Mouse (Mus musculus): Measurements from ENCODE around the gene Cpsf4. TPM values are rescaled to one million over a fixed set of nuclear protein-coding genes. Genes with fewer than 3 reads are reported as not detected.

The Cpsf4 gene
- polyA plus RNA-seq, 1 experiment from 2014 or later = 32.0 TPM

DNA sequence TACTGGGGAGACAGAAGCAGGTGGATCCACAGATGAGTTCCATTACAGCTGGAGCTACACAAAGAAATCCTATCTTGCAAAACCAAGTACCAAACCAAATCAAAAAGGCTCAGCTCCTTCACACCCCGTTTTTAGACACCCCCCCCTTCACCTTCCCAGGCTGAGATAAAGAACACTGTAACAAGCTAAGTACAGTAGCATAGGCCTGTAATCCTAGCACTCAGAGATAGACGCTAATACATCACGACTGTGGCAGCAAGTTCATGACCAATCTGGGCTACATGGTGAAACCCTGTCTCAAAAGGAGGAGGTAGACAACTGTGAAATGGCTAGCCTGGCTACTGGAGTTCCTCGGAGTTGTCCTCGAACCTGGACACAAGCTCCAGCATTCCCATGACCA, 23.4 kb downstream of the Cpsf4 start:
- Histone ChIP-seq H3K9me3 (ENCODE audit: control insufficient read depth, low read length) (no peaks in the 10 kb centered on the region), H3K4me2 (ENCODE audit: low read length) (peak overlapping the region; percentile 92), H3K27me3 (replicated peaks; ENCODE audit: control insufficient read depth, insufficient read depth, low read length) (no peaks in the 10 kb centered on the region), H3K4me3 (ENCODE audit: low read depth, low read length) (peak overlapping the region; percentile 76), H3K36me3 (ENCODE audit: control insufficient read depth, insufficient read depth, low read length) (peaks cover 40% of the 10 kb centered on the region), H3K9ac (ENCODE audit: low read length) (peak overlapping the region; percentile 96), H3K4me1 (replicated peaks; ENCODE audit: control insufficient read depth, insufficient read depth, low read length) (peaks cover 18% of the 10 kb centered on the region), H3K27ac (ENCODE audit: low read depth) (peak overlapping the region; percentile 88; the same call in 1 of the 2 replicates)
- 48% methylated on average over 5 of the region's 5 CpGs for WGBS
- no peak for ATAC-seq (replicated peaks; ENCODE audit: low FRiP score, low TSS enrichment, low read depth)
- no peak for DNase-seq (ENCODE audit: low spot score)

DNA sequence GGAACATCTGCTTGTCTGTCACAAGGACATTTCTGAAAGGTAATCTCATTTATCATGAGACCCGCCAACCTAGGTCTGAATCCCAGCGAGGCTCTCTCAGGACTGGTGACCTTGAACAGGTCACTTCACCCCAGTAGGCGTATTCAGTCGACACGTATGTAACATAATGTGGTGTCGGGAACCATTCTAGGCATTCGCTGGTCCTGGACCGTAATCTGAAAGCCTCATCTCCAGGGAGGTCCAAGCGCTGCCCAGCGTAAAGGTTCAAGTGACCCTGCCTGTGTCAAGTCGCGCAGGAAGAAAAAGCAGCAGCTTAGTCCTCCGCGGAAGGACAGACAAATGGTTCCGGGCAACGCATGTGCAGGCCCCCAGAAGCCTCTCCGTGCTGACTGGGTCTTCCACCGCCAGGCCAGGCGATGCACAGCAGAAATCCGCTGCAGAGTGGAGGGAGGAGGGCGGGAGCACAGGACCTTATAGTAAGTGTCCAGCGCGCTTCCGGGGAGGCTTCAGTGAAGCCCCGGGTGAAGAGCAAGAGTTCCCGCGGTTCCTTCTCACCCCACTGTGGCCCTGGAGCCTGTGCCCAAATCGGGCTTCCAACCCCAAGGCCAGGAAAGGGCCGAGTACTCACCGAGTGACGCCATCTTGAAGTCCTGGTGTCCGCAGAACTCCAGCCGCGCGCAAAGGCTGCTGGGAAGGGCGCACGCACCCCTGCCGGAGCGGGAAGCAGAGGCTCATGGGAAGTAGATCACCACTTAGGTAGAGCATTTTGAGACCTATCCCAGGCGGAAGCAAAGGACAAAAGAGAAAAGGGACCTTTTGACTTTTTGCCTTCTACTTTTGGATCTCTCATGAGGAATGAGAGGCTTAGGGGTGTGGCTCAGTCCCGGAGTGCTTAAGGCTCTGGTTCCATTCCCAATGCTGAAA, 24.1 kb downstream of the Cpsf4 start:
- Histone ChIP-seq H3K4me3 (ENCODE audit: low read depth, low read length) (peak overlapping the region; percentile 76), H3K9me3 (ENCODE audit: control insufficient read depth, low read length) (no peaks in the 10 kb centered on the region), H3K4me1 (replicated peaks; ENCODE audit: control insufficient read depth, insufficient read depth, low read length) (peaks cover 18% of the 10 kb centered on the region), H3K27me3 (replicated peaks; ENCODE audit: control insufficient read depth, insufficient read depth, low read length) (no peaks in the 10 kb centered on the region), H3K36me3 (ENCODE audit: control insufficient read depth, insufficient read depth, low read length) (peaks cover 40% of the 10 kb centered on the region), H3K27ac (ENCODE audit: low read depth) (peak overlapping the region; percentile 88), H3K4me2 (ENCODE audit: low read length) (peak overlapping the region; percentile 92), H3K9ac (ENCODE audit: low read length) (peak overlapping the region; percentile 96)
- WGBS = under 1% methylated on average over 41 of the region's 41 CpGs
- DNase-seq (ENCODE audit: low spot score) = peak; percentile 93
- peak; percentile 85 for ATAC-seq (replicated peaks; ENCODE audit: low FRiP score, low TSS enrichment, low read depth)

- Histone ChIP-seq H3K4me2 (ENCODE audit: low read length) (peak within 1 kb of the TSS; percentile 92), H3K9me3 (ENCODE audit: control insufficient read depth, low read length) (no peaks in the 10 kb centered on the region), H3K9ac (ENCODE audit: low read length) (peak within 1 kb of the TSS; percentile 96), H3K36me3 (ENCODE audit: control insufficient read depth, insufficient read depth, low read length) (peaks cover 39% of the 10 kb centered on the region), H3K27ac (ENCODE audit: low read depth) (peak within 1 kb of the TSS; percentile 88), H3K4me1 (replicated peaks; ENCODE audit: control insufficient read depth, insufficient read depth, low read length) (peaks cover 18% of the 10 kb centered on the region), H3K27me3 (replicated peaks; ENCODE audit: control insufficient read depth, insufficient read depth, low read length) (no peaks in the 10 kb centered on the region), H3K4me3 (ENCODE audit: low read depth, low read length) (peak within 1 kb of the TSS; percentile 76)
- DNase-seq (ENCODE audit: low spot score) (no peak), ATAC-seq (replicated peaks; ENCODE audit: low FRiP score, low TSS enrichment, low read depth) (no peak)
- 89% methylated on average over 2 of the region's 2 CpGs for whole genome bisulfite sequencing
Measured at GRCm38 (mm10) chr5:145191962-145192361, 24.9 kb downstream of the Cpsf4 start, which contains the start of gene Atp5j2. TSS of gene Atp5j2 (minus strand) at chr5:145192062.

DNA sequence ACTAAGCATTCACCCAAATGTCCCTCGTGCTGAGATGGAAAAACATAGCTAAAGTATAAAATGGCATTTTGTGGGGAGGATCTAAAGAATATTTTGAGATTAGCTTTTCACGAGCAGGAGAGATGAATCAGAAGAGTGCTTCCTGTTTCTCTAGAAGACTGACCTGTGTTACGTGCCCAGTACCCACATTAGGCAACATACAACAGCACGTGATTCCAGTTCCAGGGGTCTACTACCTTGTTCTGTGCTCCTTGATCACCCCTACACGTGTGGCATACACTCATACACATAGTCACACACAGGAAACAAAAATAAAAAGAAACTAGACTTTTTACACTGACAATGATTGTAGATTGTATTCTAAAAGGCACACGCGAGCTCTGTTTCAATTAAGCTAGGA, 33.4 kb downstream of the Cpsf4 start:
- 82% methylated on average over 7 of the region's 7 CpGs for WGBS
- Histone ChIP-seq H3K9ac (ENCODE audit: low read length) (no peak overlapping the region), H3K27me3 (replicated peaks; ENCODE audit: control insufficient read depth, insufficient read depth, low read length) (no peaks in the 10 kb centered on the region), H3K36me3 (ENCODE audit: control insufficient read depth, insufficient read depth, low read length) (peaks cover 15% of the 10 kb centered on the region), H3K9me3 (ENCODE audit: control insufficient read depth, low read length) (no peaks in the 10 kb centered on the region), H3K4me1 (replicated peaks; ENCODE audit: control insufficient read depth, insufficient read depth, low read length) (peaks cover 12% of the 10 kb centered on the region), H3K4me2 (ENCODE audit: low read length) (peak overlapping the region; percentile 75), H3K4me3 (ENCODE audit: low read depth, low read length) (peak overlapping the region; percentile 87; the same call in 1 of the 2 replicates), H3K27ac (ENCODE audit: low read depth) (no peak overlapping the region)
- DNase-seq (ENCODE audit: low spot score) (no peak), ATAC-seq (replicated peaks; ENCODE audit: low FRiP score, low TSS enrichment, low read depth) (no peak)

DNA sequence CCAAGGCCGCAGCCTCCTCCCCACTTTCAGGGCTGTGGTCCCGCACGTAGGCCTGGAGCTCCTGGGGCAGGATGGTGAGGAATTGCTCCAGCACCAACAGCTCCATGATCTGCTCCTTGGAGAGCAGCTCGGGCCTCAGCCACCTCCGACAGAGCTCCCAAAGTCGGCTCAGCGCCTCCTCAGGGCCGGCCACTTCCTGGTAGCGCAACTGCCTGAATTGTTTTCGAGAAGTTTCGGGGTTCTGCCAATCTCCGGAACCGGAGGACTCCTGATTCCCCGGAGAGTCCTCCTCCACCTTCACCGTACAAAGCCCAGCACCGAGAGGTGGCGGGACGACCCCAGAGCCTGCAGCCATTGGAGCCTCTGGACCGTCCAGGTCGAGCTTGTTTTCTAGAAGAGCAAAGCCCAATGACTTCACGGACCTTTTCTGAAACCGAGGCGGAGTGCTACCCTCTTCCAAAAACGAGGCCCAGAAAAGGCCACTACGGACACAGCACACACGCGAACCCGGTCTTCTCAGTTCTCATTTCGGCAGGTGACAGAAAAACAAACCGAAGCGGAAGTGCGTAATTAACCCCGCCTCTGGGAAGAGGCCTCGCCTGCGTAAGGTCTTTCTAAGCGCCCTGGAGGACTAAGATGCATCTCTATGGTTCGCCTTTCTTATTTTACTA, 34.4 kb downstream of the Cpsf4 start, which contains the start of gene Zkscan14:
TSS of gene Zkscan14 (minus strand) at position 548 of the 671 bp plus-strand sequence.
- Histone ChIP-seq H3K36me3 (ENCODE audit: control insufficient read depth, insufficient read depth, low read length) (0 out of 2 replicates have a peak, but pooled peaks cover 4% of the 10 kb centered on the region), H3K4me2 (ENCODE audit: low read length) (peak within 1 kb of the TSS; percentile 75), H3K4me1 (replicated peaks; ENCODE audit: control insufficient read depth, insufficient read depth, low read length) (peaks cover 17% of the 10 kb centered on the region), H3K9ac (ENCODE audit: low read length) (peak within 1 kb of the TSS; percentile 72), H3K4me3 (ENCODE audit: low read depth, low read length) (peak within 1 kb of the TSS; percentile 87), H3K9me3 (ENCODE audit: control insufficient read depth, low read length) (no peaks in the 10 kb centered on the region), H3K27me3 (replicated peaks; ENCODE audit: control insufficient read depth, insufficient read depth, low read length) (no peaks in the 10 kb centered on the region), H3K27ac (ENCODE audit: low read depth) (peak within 1 kb of the TSS; percentile 59; the same call in 1 of the 2 replicates)
- no peak for ATAC-seq (replicated peaks; ENCODE audit: low FRiP score, low TSS enrichment, low read depth)
- 2% methylated on average over 37 of the region's 37 CpGs for WGBS
- peak; percentile 84 for DNase-seq (ENCODE audit: low spot score)

GRCm38 (mm10) chr5:145202446-145202845, 35.4 kb downstream of the Cpsf4 start:
- no peaks in the 10 kb centered on the region for H3K9me3 ChIP-seq (ENCODE audit: control insufficient read depth, low read length)
- H3K9ac ChIP-seq (ENCODE audit: low read length) = no peak overlapping the region
- H3K4me2 ChIP-seq (ENCODE audit: low read length) = no peak overlapping the region
- 57% methylated on average over 3 of the region's 3 CpGs for WGBS
- H3K27me3 ChIP-seq (replicated peaks; ENCODE audit: control insufficient read depth, insufficient read depth, low read length) = no peaks in the 10 kb centered on the region
- ATAC-seq (replicated peaks; ENCODE audit: low FRiP score, low TSS enrichment, low read depth) (no peak), DNase-seq (ENCODE audit: low spot score) (no peak)
- H3K27ac ChIP-seq (ENCODE audit: low read depth) = no peak overlapping the region
- no peak overlapping the region for H3K4me3 ChIP-seq (ENCODE audit: low read depth, low read length)
- peaks cover 17% of the 10 kb centered on the region for H3K4me1 ChIP-seq (replicated peaks; ENCODE audit: control insufficient read depth, insufficient read depth, low read length)
- H3K36me3 ChIP-seq (ENCODE audit: control insufficient read depth, insufficient read depth, low read length) = peaks cover under 1% of the 10 kb centered on the region; the same call in 1 of the 2 replicates

DNA sequence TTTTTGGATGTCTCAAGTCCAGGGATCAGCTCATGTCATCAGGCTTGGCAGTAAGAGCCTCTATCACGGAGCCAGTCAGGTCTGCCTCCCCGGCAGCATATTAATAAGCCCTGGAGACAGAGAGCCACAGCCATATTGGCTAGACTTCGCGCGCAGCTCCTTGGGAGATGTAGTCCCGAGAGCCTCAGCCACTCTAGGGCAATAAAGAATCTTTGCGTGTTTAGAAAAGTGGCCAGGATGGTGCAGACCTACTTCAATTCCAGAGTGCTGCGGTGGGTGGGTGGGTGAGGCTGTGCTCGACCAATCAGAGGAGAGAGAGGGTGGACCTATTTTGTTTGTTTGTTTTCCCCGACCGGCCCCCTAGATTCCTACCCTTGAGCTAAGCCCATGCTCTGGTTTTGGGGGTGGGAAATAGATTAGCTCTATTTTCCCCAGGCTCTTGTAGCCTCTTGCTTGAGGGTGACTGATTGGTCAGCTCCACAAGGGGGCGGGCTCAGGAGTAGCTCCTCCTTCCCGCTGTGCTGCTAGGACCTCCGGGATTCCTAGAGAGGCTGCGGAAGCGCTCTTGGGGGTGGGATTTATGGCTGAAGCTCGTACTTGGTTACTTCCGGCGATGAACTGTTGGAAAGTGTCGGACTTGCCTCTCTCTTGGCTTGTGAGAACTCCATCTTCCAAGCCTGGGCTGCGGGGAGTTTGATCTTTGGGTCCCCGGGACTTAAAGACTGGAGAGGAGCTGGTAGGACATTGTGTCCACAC, 37.1 kb downstream of the Cpsf4 start, which contains the start of gene Zkscan5:
TSS of gene Zkscan5 (plus strand) at position 627 of the 756 bp plus-strand sequence.
- H3K27me3 ChIP-seq (replicated peaks; ENCODE audit: control insufficient read depth, insufficient read depth, low read length) = no peaks in the 10 kb centered on the region
- H3K9ac ChIP-seq (ENCODE audit: low read length) = peak within 1 kb of the TSS; percentile 64
- H3K4me2 ChIP-seq (ENCODE audit: low read length) = peak within 1 kb of the TSS; percentile 81
- DNase-seq (ENCODE audit: low spot score) (peak; percentile 97), ATAC-seq (replicated peaks; ENCODE audit: low FRiP score, low TSS enrichment, low read depth) (peak; percentile 96)
- H3K4me3 ChIP-seq (ENCODE audit: low read depth, low read length) = peak within 1 kb of the TSS; percentile 79
- under 1% methylated on average over 22 of the region's 22 CpGs for WGBS
- H3K27ac ChIP-seq (ENCODE audit: low read depth) = peak within 1 kb of the TSS; percentile 83
- H3K9me3 ChIP-seq (ENCODE audit: control insufficient read depth, low read length) = no peaks in the 10 kb centered on the region
- H3K4me1 ChIP-seq (replicated peaks; ENCODE audit: control insufficient read depth, insufficient read depth, low read length) = peaks cover 17% of the 10 kb centered on the region
- H3K36me3 ChIP-seq (ENCODE audit: control insufficient read depth, insufficient read depth, low read length) = peaks cover 5% of the 10 kb centered on the region; the same call in 1 of the 2 replicates

- Histone ChIP-seq H3K4me1 (replicated peaks; ENCODE audit: control insufficient read depth, insufficient read depth, low read length) (peaks cover 17% of the 10 kb centered on the region), H3K4me2 (ENCODE audit: low read length) (peak overlapping the region; percentile 81), H3K9me3 (ENCODE audit: control insufficient read depth, low read length) (no peaks in the 10 kb centered on the region), H3K27me3 (replicated peaks; ENCODE audit: control insufficient read depth, insufficient read depth, low read length) (no peaks in the 10 kb centered on the region), H3K36me3 (ENCODE audit: control insufficient read depth, insufficient read depth, low read length) (peaks cover 7% of the 10 kb centered on the region; the same call in 1 of the 2 replicates), H3K4me3 (ENCODE audit: low read depth, low read length) (peak overlapping the region; percentile 79), H3K27ac (ENCODE audit: low read depth) (no peak overlapping the region), H3K9ac (ENCODE audit: low read length) (peak overlapping the region; percentile 64)
- 14% methylated on average over 9 of the region's 9 CpGs for WGBS
- ATAC-seq (replicated peaks; ENCODE audit: low FRiP score, low TSS enrichment, low read depth) = no peak
- DNase-seq (ENCODE audit: low spot score) = no peak
Measured at GRCm38 (mm10) chr5:145205041-145205440, 38.0 kb downstream of the Cpsf4 start.

Data from intestine, embryonic 14.5 days (tissue).